Mouse (Mus musculus): ENCODE measurements around the gene Blvrb.
A peak's percentile ranks its signal among the peaks of the same experiment; 100 is the strongest.

GRCm38 (mm10) chr7:27467648-27468047 is 19.9 kb downstream of the Blvrb start:
- TF ChIP-seq CTCF (IDR thresholded peaks at IDR 0.05; ENCODE audit: low read depth): 0 out of 2 replicates have a peak, but pooled peaks have one; percentile 15
- no peak for TF ChIP-seq EP300 (IDR thresholded peaks at IDR 0.05; ENCODE audit: low read depth)
